Mouse (Mus musculus): ENCODE data around the gene Bola3. TPM values are rescaled to one million over a fixed set of nuclear protein-coding genes. Genes with fewer than 3 reads are reported as not detected.

Bola3 gene
- polyA plus RNA-seq, 1 experiment from 2014 or later: 118 TPM

DNA sequence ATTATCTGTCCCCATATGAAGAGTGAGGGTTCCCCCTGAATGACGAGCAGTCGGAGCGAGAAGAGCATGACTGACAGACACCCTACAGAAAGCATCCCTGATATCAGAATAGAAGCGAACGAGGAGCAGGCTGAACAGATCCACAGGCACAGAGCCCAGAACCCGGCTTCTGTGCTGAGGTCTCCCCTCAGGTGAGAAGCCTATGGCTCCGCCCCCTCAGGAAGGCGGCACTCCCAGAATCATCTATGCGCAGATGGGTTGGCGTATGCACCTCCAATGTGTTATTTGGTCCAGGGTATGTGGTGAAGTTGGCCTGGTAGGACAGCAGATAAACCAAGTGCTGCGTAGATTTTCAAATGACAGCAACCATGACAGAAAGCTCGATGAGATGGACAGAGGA, 14.1 kb downstream of the Bola3 start:
- Histone ChIP-seq H3K9ac (replicated peaks; ENCODE audit: low read depth, low read length) (no peak overlapping the region), H3K27ac (ENCODE audit: low read length) (no peak overlapping the region), H3K4me1 (ENCODE audit: control insufficient read depth, insufficient read depth, low read length) (no peaks in the 10 kb centered on the region), H3K9me3 (ENCODE audit: control insufficient read depth, low read depth, low read length) (no peaks in the 10 kb centered on the region), H3K36me3 (ENCODE audit: control insufficient read depth, insufficient read depth, low read length) (peaks cover 57% of the 10 kb centered on the region), H3K4me3 (ENCODE audit: low read depth, low read length) (no peak overlapping the region), H3K27me3 (ENCODE audit: control insufficient read depth, insufficient read depth, low read length) (no peaks in the 10 kb centered on the region), H3K4me2 (replicated peaks; ENCODE audit: low read depth, low read length) (no peak overlapping the region)
- whole genome bisulfite sequencing: 83% methylated on average over 12 of the region's 12 CpGs
- ATAC-seq (ENCODE audit: insufficient number of reproducible peaks, insufficient read depth, low FRiP score, low read depth): no peak

DNA sequence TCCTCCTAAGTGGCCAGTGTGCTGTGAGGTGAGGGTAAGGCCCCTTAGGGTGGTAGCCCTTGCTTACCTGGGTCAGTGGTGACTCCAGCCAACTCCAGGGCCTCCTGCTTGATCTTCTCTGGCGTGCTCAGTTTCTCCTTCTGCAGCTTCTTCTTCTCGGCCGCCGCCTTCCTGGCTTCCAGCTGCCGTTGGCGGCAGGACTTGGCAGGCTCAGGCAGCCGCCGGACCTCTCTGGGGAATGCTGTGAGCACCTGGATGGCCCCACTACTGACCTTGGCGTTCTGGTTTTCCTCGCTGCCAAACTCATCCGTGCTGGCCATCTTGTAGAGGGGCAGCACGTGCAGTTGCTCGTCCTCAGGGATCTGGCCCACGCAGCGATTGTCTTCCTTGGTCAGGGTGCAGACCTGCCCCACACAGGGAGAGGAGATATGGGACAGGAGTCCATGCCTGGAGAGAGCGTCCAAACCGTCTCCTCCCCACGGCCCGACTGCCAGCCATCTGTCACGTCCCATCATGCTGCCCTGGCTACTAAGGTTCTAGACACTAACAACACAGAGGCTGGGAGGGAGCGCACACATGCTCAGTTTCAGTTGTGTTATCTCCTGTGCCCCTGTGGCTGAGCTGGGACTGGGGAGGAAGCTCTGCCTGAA, 21.5 kb downstream of the Bola3 start:
- WGBS: 86% methylated on average over 21 of the region's 21 CpGs
- H3K4me1 ChIP-seq (ENCODE audit: control insufficient read depth, insufficient read depth, low read length): no peaks in the 10 kb centered on the region
- peaks cover 85% of the 10 kb centered on the region for H3K36me3 ChIP-seq (ENCODE audit: control insufficient read depth, insufficient read depth, low read length)
- no peak overlapping the region for H3K9ac ChIP-seq (replicated peaks; ENCODE audit: low read depth, low read length)
- H3K4me3 ChIP-seq (ENCODE audit: low read depth, low read length): no peak overlapping the region
- no peaks in the 10 kb centered on the region for H3K9me3 ChIP-seq (ENCODE audit: control insufficient read depth, low read depth, low read length)
- no peak overlapping the region for H3K27ac ChIP-seq (ENCODE audit: low read length)
- no peaks in the 10 kb centered on the region for H3K27me3 ChIP-seq (ENCODE audit: control insufficient read depth, insufficient read depth, low read length)
- no peak overlapping the region for H3K4me2 ChIP-seq (replicated peaks; ENCODE audit: low read depth, low read length)
- no peak for ATAC-seq (ENCODE audit: insufficient number of reproducible peaks, insufficient read depth, low FRiP score, low read depth)

DNA sequence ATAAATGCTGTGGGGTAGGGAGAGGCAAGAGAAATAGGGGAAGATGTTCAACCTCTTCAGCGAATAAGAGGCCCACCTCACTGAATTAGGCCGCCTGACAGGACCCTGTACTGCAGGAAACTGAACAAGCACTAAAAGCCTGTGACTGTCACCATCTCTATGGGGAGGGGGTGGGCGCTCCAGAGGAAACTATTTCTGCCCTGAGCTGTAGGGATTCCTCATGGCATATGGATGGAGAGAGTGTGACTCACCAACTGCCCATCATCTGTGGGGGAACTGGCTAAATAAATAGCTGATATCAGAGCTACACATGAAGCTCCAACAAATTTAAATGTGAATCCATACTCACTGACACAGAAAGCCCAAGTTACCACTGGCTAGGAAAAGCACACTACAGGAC, 22.4 kb downstream of the Bola3 start:
- ATAC-seq (ENCODE audit: insufficient number of reproducible peaks, insufficient read depth, low FRiP score, low read depth): no peak
- Histone ChIP-seq H3K4me2 (replicated peaks; ENCODE audit: low read depth, low read length) (no peak overlapping the region), H3K36me3 (ENCODE audit: control insufficient read depth, insufficient read depth, low read length) (peaks cover 89% of the 10 kb centered on the region), H3K9me3 (ENCODE audit: control insufficient read depth, low read depth, low read length) (no peaks in the 10 kb centered on the region), H3K27me3 (ENCODE audit: control insufficient read depth, insufficient read depth, low read length) (no peaks in the 10 kb centered on the region), H3K27ac (ENCODE audit: low read length) (no peak overlapping the region), H3K9ac (replicated peaks; ENCODE audit: low read depth, low read length) (no peak overlapping the region), H3K4me1 (ENCODE audit: control insufficient read depth, insufficient read depth, low read length) (no peaks in the 10 kb centered on the region), H3K4me3 (ENCODE audit: low read depth, low read length) (no peak overlapping the region)
- 94% methylated on average over 3 of the region's 3 CpGs for WGBS

DNA sequence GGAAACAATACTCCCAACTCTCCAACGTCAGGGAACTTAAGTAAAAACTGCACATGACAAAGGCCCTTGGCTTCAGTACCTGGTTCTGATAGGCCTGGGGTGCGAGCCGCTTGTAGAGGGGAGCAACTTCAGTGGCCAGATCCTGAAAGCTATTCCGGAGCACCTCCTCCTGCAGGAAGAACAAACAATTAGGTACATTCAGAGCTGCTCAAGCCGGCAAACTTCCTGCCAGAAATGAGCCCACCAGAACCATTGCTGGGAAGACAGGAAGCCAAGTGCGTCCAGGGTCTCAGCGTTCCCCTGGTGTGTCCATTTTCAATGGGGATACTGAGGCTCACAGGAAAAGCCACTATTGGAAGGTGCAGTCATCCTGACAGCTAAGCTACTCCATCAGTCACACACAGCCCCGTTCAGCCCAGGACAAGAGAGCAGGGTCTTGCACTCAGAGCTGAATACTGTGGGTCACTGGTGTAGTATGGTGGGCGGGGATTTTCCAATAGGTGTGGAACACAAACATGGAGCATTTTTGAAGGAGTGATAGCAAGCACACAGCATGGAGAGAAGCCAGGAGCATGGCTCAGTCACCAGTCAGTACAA, 24.9 kb downstream of the Bola3 start:
- 88% methylated on average over 9 of the region's 9 CpGs for WGBS
- no peak overlapping the region for H3K9ac ChIP-seq (replicated peaks; ENCODE audit: low read depth, low read length)
- no peak overlapping the region for H3K4me3 ChIP-seq (ENCODE audit: low read depth, low read length)
- no peak overlapping the region for H3K27ac ChIP-seq (ENCODE audit: low read length)
- no peaks in the 10 kb centered on the region for H3K4me1 ChIP-seq (ENCODE audit: control insufficient read depth, insufficient read depth, low read length)
- no peak for ATAC-seq (ENCODE audit: insufficient number of reproducible peaks, insufficient read depth, low FRiP score, low read depth)
- H3K9me3 ChIP-seq (ENCODE audit: control insufficient read depth, low read depth, low read length): no peaks in the 10 kb centered on the region
- no peak overlapping the region for H3K4me2 ChIP-seq (replicated peaks; ENCODE audit: low read depth, low read length)
- no peaks in the 10 kb centered on the region for H3K27me3 ChIP-seq (ENCODE audit: control insufficient read depth, insufficient read depth, low read length)
- H3K36me3 ChIP-seq (ENCODE audit: control insufficient read depth, insufficient read depth, low read length): peaks cover 91% of the 10 kb centered on the region

DNA sequence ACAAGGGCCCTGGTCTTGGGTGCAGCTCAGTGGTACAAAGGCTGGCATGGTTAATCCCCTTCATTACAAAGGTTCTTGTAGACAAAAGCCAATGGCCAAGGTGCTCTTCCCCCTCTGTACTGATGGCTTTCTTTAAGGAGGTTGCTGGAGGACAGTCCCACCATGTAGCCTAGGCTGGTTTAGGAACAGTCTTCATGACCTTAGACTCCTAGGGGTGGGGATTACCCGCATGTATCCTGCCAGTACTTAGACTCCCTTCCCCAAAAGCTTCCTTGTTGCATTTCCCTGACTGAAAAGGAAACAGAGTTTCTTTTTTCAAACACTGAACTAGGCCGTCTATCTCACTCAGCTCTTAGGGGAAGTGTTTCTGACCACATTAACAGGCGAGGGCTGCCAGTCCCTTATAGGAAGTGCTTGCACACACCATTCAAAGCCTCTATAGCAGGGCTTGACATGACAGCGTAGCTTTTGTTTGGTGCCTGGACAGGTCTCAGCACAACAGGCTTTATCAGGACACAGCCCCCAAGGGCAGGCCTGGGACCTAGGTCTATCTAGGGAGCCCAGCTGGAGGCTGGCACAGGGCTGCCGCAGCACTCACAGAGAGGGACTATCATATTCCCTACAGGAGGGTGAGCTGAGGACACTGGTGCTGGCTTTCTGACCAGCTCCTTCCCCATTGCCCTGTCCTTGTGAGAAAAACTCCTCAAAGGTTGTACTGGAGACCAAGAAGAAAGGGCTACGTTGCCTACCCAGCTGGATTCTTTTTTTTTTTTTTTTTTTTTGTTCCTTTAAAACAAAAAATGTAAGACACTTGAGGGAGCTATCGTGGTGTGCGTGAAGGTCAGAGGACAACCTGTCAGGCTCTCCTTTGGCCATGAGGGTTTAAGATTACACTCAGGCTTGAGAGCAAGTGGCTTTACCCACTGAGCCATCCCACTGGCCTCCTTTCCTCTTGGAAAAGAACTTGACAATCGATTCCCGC, 32.9 kb downstream of the Bola3 start:
- no peaks in the 10 kb centered on the region for H3K9me3 ChIP-seq (ENCODE audit: control insufficient read depth, low read depth, low read length)
- 80% methylated on average over 10 of the region's 10 CpGs for WGBS
- H3K9ac ChIP-seq (replicated peaks; ENCODE audit: low read depth, low read length): no peak overlapping the region
- no peak overlapping the region for H3K27ac ChIP-seq (ENCODE audit: low read length)
- no peak for ATAC-seq (ENCODE audit: insufficient number of reproducible peaks, insufficient read depth, low FRiP score, low read depth)
- H3K4me2 ChIP-seq (replicated peaks; ENCODE audit: low read depth, low read length): no peak overlapping the region
- no peaks in the 10 kb centered on the region for H3K4me1 ChIP-seq (ENCODE audit: control insufficient read depth, insufficient read depth, low read length)
- no peak overlapping the region for H3K4me3 ChIP-seq (ENCODE audit: low read depth, low read length)
- H3K27me3 ChIP-seq (ENCODE audit: control insufficient read depth, insufficient read depth, low read length): no peaks in the 10 kb centered on the region
- H3K36me3 ChIP-seq (ENCODE audit: control insufficient read depth, insufficient read depth, low read length): peaks cover 71% of the 10 kb centered on the region

DNA sequence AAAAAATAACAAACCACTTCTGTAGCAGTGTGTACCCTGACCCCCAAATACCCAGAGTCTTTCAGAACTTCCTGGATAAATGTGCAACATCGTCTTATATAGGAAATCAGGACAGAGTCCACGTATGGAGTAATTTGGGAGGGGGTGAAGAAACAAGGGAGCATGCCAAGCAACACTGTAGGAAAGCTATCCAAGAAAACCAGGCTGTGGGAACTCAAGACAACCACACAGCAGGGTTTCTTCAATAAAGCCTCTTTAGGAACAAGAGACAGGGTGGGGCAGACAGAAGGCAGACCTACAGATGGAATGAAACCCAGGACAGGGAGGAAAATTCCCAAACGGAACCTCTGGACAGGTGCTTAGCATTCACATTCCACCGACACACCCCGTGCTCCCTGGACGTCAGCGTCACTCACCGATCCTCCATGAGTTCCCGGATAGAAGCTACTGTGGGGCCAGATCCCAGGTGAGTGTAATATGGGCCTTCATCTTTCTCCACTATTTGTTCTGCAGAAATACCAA, 36.7 kb downstream of the Bola3 start:
- H3K9me3 ChIP-seq (ENCODE audit: control insufficient read depth, low read depth, low read length): no peaks in the 10 kb centered on the region
- no peaks in the 10 kb centered on the region for H3K27me3 ChIP-seq (ENCODE audit: control insufficient read depth, insufficient read depth, low read length)
- H3K36me3 ChIP-seq (ENCODE audit: control insufficient read depth, insufficient read depth, low read length): peaks cover 35% of the 10 kb centered on the region
- H3K9ac ChIP-seq (replicated peaks; ENCODE audit: low read depth, low read length): no peak overlapping the region
- H3K27ac ChIP-seq (ENCODE audit: low read length): no peak overlapping the region
- no peak overlapping the region for H3K4me3 ChIP-seq (ENCODE audit: low read depth, low read length)
- no peaks in the 10 kb centered on the region for H3K4me1 ChIP-seq (ENCODE audit: control insufficient read depth, insufficient read depth, low read length)
- ATAC-seq (ENCODE audit: insufficient number of reproducible peaks, insufficient read depth, low FRiP score, low read depth): no peak
- no peak overlapping the region for H3K4me2 ChIP-seq (replicated peaks; ENCODE audit: low read depth, low read length)
- WGBS: 90% methylated on average over 9 of the region's 9 CpGs

DNA sequence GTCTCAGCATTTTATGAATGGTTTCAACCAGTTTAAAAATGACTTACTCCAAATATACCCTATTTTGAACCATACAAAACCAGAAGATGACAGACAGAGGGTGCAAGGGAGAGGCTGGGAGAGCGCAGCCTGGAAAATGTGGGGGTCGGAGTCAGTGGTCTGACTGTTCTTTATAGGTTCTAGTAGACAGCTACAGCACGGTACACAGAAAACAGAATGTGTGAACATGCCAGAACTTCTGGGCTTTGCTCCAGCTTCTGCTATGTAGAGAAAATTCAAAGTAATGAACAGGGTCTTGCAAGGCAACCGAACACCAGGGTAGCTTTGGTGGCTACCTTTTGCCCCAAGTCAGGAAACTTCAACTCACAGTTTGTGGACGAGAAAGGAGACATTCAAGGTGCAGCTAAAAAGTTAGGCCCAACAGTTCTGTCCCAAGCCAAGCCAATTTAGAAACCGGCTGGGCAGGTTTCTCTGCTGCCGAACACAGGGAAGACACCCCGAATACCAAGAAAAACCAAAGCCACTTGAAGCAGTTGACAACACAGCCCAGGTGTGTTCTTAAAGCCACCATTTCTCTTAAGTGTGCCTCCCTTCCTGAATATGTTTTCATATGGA, 43.3 kb downstream of the Bola3 start:
- Histone ChIP-seq H3K4me3 (ENCODE audit: low read depth, low read length) (no peak overlapping the region), H3K27me3 (ENCODE audit: control insufficient read depth, insufficient read depth, low read length) (no peaks in the 10 kb centered on the region), H3K4me2 (replicated peaks; ENCODE audit: low read depth, low read length) (no peak overlapping the region), H3K36me3 (ENCODE audit: control insufficient read depth, insufficient read depth, low read length) (peaks cover 34% of the 10 kb centered on the region), H3K9me3 (ENCODE audit: control insufficient read depth, low read depth, low read length) (no peaks in the 10 kb centered on the region), H3K4me1 (ENCODE audit: control insufficient read depth, insufficient read depth, low read length) (no peaks in the 10 kb centered on the region), H3K9ac (replicated peaks; ENCODE audit: low read depth, low read length) (no peak overlapping the region), H3K27ac (ENCODE audit: low read length) (no peak overlapping the region)
- ATAC-seq (ENCODE audit: insufficient number of reproducible peaks, insufficient read depth, low FRiP score, low read depth): no peak
- 77% methylated on average over 8 of the region's 8 CpGs for WGBS

DNA sequence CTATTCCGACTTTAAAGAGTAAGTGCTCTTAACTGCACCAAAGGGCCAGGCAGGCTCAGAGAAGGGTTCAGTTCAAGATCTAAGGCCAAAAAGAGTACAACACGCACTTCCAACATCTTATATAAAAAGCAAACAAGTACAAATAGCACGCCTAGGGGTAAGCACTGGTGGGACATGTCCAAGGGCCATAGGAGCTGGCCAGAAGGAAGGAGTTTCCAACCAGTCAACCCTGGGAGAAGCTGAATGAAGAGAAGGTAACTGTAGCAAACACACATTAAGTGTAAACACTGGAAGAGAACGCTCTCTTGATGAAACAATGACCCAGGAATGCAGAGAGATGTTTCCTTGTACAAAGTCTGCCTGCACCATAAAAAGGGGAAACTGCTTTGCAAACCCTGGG, 45.2 kb downstream of the Bola3 start:
- Histone ChIP-seq H3K27ac (ENCODE audit: low read length) (no peak overlapping the region), H3K4me3 (ENCODE audit: low read depth, low read length) (no peak overlapping the region), H3K9ac (replicated peaks; ENCODE audit: low read depth, low read length) (no peak overlapping the region), H3K4me2 (replicated peaks; ENCODE audit: low read depth, low read length) (no peak overlapping the region), H3K27me3 (ENCODE audit: control insufficient read depth, insufficient read depth, low read length) (no peaks in the 10 kb centered on the region), H3K9me3 (ENCODE audit: control insufficient read depth, low read depth, low read length) (no peaks in the 10 kb centered on the region), H3K36me3 (ENCODE audit: control insufficient read depth, insufficient read depth, low read length) (peaks cover 44% of the 10 kb centered on the region), H3K4me1 (ENCODE audit: control insufficient read depth, insufficient read depth, low read length) (0 out of 2 replicates have a peak, but pooled peaks cover 2% of the 10 kb centered on the region)
- WGBS: 86% methylated on average over 4 of the region's 4 CpGs
- no peak for ATAC-seq (ENCODE audit: insufficient number of reproducible peaks, insufficient read depth, low FRiP score, low read depth)
